ENCODE assay signal across 9 mouse cellular contexts in the genomic region with DNA sequence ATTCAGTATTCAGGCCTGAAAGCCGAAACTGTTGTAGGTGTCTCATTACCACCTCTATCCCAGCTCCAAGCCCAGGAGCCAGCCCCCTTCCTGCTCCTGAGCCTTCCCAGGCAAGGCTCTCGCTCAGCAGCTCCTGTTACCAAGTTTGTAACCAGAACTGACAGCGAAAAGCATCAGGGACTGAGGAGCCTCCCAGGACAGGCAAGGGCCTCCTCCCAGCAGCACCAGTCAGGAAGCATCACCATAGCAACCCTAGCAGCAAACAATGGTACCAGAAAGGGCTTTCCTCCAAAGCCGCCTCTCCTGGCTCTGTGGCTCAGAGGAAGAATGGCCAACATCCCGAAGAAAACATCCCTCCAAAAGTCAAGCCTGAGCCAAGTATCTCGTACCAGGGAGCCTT. TPM values are rescaled to one million over a fixed set of nuclear protein-coding genes. Genes with fewer than 3 reads are reported as not detected.
DNase-seq lines count a peak whose midpoint lies in the region; ATAC-seq and TF ChIP-seq lines count a peak whose summit lies in the region.
"Had no signal": no experiment of that assay in that cellular context is flagged by ENCODE, and none has a peak within 500 bp of the region (broad histone marks: within the 10 kb centered on the region; RNA-seq: fewer than 3 reads in every experiment).

Gene Tex52, plus strand, starts transcription at position 265 of the 400 bp plus-strand sequence.
Gene Gm44596, plus strand, starts transcription at position 312 of the 400 bp plus-strand sequence.

- H3K4me1 ChIP-seq in forebrain, postnatal 0 days (ENCODE audit: insufficient read depth), result no peaks in the 10 kb centered on the region
- H3K4me1 ChIP-seq in hindbrain, embryonic 14.5 days (replicated peaks; ENCODE audit: control insufficient read depth, insufficient read depth, low read length), result peaks cover 5% of the 10 kb centered on the region; the same call in 1 of the 2 replicates
- peaks cover 32% of the 10 kb centered on the region for H3K4me1 ChIP-seq in midbrain, embryonic 10.5 days
- H3K4me1 ChIP-seq: liver, embryonic 13.5 days had no signal

- DNase-seq in layer of hippocampus, adult 18-20 months (ENCODE audit: low spot score in 2 of 2), result peak; percentile 60 to 72
- DNase-seq in layer of hippocampus, postnatal 14 days (ENCODE audit: low spot score in 2 of 2), result no peak
- DNase-seq in forebrain, postnatal 0 days, result peak; percentile 40
- peak; percentile 54 for DNase-seq in hindbrain, embryonic 14.5 days (ENCODE audit: low spot score)
- peak; percentile 75 for DNase-seq in midbrain, embryonic 10.5 days (ENCODE audit: low spot score)
- DNase-seq in adrenal gland, adult 18-20 months (ENCODE audit: low spot score in 2 of 2), result no peak
- no peak for DNase-seq in thymus, postnatal 0 days (ENCODE audit: low spot score)
- DNase-seq: liver, embryonic 13.5 days had no signal

- no peak within 1 kb of the TSS for H3K9ac ChIP-seq in forebrain, postnatal 0 days
- H3K9ac ChIP-seq in hindbrain, embryonic 14.5 days, result no peak within 1 kb of the TSS
- H3K9ac ChIP-seq: liver, embryonic 13.5 days had no signal

- no peak within 1 kb of the TSS for H3K4me2 ChIP-seq in forebrain, postnatal 0 days (ENCODE audit: low read depth)
- H3K4me2 ChIP-seq in hindbrain, embryonic 14.5 days (replicated peaks), result no peak within 1 kb of the TSS
- H3K4me2 ChIP-seq: liver, embryonic 13.5 days had no signal

- WGBS in forebrain, postnatal 0 days, result 8% methylated on average over 6 of the region's 6 CpGs
- WGBS in hindbrain, embryonic 14.5 days, result 21% methylated on average over 6 of the region's 6 CpGs
- WGBS in midbrain, embryonic 10.5 days, result 14% methylated on average over 6 of the region's 6 CpGs

- H3K4me3 ChIP-seq in forebrain, postnatal 0 days (ENCODE audit: low read depth, low read length), result no peak within 1 kb of the TSS
- H3K4me3 ChIP-seq in hindbrain, embryonic 14.5 days (replicated peaks; ENCODE audit: low read length), result no peak within 1 kb of the TSS
- H3K4me3 ChIP-seq in midbrain, embryonic 10.5 days, result peak within 1 kb of the TSS; percentile 21; the same call in 1 of the 2 replicates
- H3K4me3 ChIP-seq: liver, embryonic 13.5 days had no signal

- no peaks in the 10 kb centered on the region for H3K9me3 ChIP-seq in forebrain, postnatal 0 days (ENCODE audit: low read length)
- no peaks in the 10 kb centered on the region for H3K9me3 ChIP-seq in hindbrain, embryonic 14.5 days (ENCODE audit: control insufficient read depth, low read length)
- no peaks in the 10 kb centered on the region for H3K9me3 ChIP-seq in midbrain, embryonic 10.5 days (replicated peaks)
- H3K9me3 ChIP-seq: liver, embryonic 13.5 days had no signal

- ATAC-seq in forebrain, postnatal 0 days, result peak; percentile 91
- ATAC-seq in hindbrain, embryonic 14.5 days (ENCODE audit: low FRiP score), result peak; percentile 75; the same call in 1 of the 2 replicates
- no peak for ATAC-seq in inflammation-experienced regulatory T-cells, adult 6 months

- no peaks in the 10 kb centered on the region for H3K27me3 ChIP-seq in forebrain, postnatal 0 days (ENCODE audit: insufficient read depth, low read length)
- no peaks in the 10 kb centered on the region for H3K27me3 ChIP-seq in hindbrain, embryonic 14.5 days (ENCODE audit: control insufficient read depth, insufficient read depth, low read length)
- H3K27me3 ChIP-seq in midbrain, embryonic 10.5 days (ENCODE audit: low read depth, poor library complexity, severe bottlenecking), result no peaks in the 10 kb centered on the region
- H3K27me3 ChIP-seq: liver, embryonic 13.5 days had no signal

- H3K36me3 ChIP-seq in forebrain, postnatal 0 days (ENCODE audit: insufficient read depth), result peaks cover 3% of the 10 kb centered on the region; the same call in 1 of the 2 replicates
- H3K36me3 ChIP-seq in hindbrain, embryonic 14.5 days (replicated peaks; ENCODE audit: control insufficient read depth, insufficient read depth), result no peaks in the 10 kb centered on the region
- peaks cover 71% of the 10 kb centered on the region for H3K36me3 ChIP-seq in midbrain, embryonic 10.5 days

- no peak within 1 kb of the TSS for H3K27ac ChIP-seq in forebrain, postnatal 0 days (ENCODE audit: low read depth, low read length)
- peak within 1 kb of the TSS; percentile 49; the same call in 1 of the 2 replicates for H3K27ac ChIP-seq in hindbrain, embryonic 14.5 days
- H3K27ac ChIP-seq in midbrain, embryonic 10.5 days (replicated peaks), result peak within 1 kb of the TSS; percentile 63
- H3K27ac ChIP-seq: liver, embryonic 13.5 days had no signal

- no peak for TF ChIP-seq CTCF in forebrain, postnatal 0 days (IDR thresholded peaks at IDR 0.05; ENCODE audit: low read depth)

RNA-seq across cellular contexts. Expression of gene Tex52, which starts in this region (rescaled TPM):
- 1 to 10 TPM; 1.9 to 2.7 TPM for total RNA-seq in layer of hippocampus, adult 18-20 months (2021)
- total RNA-seq in layer of hippocampus, postnatal 14 days (2021), result under 1 TPM; 0.67 to 0.74 TPM
- total RNA-seq in forebrain, postnatal 0 days (2014; rRNA removed), result 0.15 TPM in 1 of 2 replicates, not detected in the other
- polyA plus RNA-seq in forebrain, postnatal 0 days (2015; fragmentation: Nextera tagmentation; extraction: Ambion mirVana), result 0.30 and 0.58 TPM in 2 replicates
- 0.34 and 0.58 TPM in 2 replicates for polyA plus RNA-seq in hindbrain, embryonic 14.5 days (2014; fragmentation: Nextera tagmentation; extraction: Ambion mirVana)
- 0.56 and 0.66 TPM in 2 replicates for polyA plus RNA-seq in midbrain, embryonic 10.5 days (2016; fragmentation: Nextera tagmentation; extraction: Ambion mirVana)
- under 1 TPM in 1 of 3 experiments, not detected in 2; 0.30 TPM for polyA plus RNA-seq in inflammation-experienced regulatory T-cells, adult 6 months (2017; shearing (Covaris generic))
- not detected for total RNA-seq in adrenal gland, adult 18-20 months (2021)
- polyA plus RNA-seq in thymus, postnatal 0 days (2015; fragmentation: Nextera tagmentation; extraction: Ambion mirVana), result 0.26 and 0.57 TPM in 2 replicates
- polyA plus RNA-seq: liver, embryonic 13.5 days had no signal

RNA-seq across cellular contexts. Expression of gene Gm44596, which starts in this region (rescaled TPM):
- total RNA-seq in layer of hippocampus, adult 18-20 months (2021), result not detected
- not detected for total RNA-seq in layer of hippocampus, postnatal 14 days (2021)
- not detected in 2 replicates for total RNA-seq in forebrain, postnatal 0 days (2014; rRNA removed)
- not detected in 2 replicates for polyA plus RNA-seq in forebrain, postnatal 0 days (2015; fragmentation: Nextera tagmentation; extraction: Ambion mirVana)
- not detected in 2 replicates for polyA plus RNA-seq in hindbrain, embryonic 14.5 days (2014; fragmentation: Nextera tagmentation; extraction: Ambion mirVana)
- not detected in 2 replicates for polyA plus RNA-seq in midbrain, embryonic 10.5 days (2016; fragmentation: Nextera tagmentation; extraction: Ambion mirVana)
- not detected for polyA plus RNA-seq in inflammation-experienced regulatory T-cells, adult 6 months (2017; shearing (Covaris generic))
- total RNA-seq in adrenal gland, adult 18-20 months (2021), result not detected
- not detected in 2 replicates for polyA plus RNA-seq in thymus, postnatal 0 days (2015; fragmentation: Nextera tagmentation; extraction: Ambion mirVana)
- polyA plus RNA-seq: liver, embryonic 13.5 days had no signal

Comparison
In these comparisons a context has a peak if more than half of its experiments do, and no peak if none do; other contexts are left out.
1. DNase-seq: peak in layer of hippocampus, adult 18-20 months (2 of 2); none in layer of hippocampus, postnatal 14 days (0 of 2), adrenal gland, adult 18-20 months (0 of 2) and thymus, postnatal 0 days (single experiment).
2. Peak in DNase-seq and ATAC-seq in forebrain, postnatal 0 days; RNA of the genes that start here not detected or under 1 TPM.
3. Peak in DNase-seq, ATAC-seq and H3K27ac ChIP-seq in hindbrain, embryonic 14.5 days; RNA of the genes that start here not detected or under 1 TPM.
4. Peak in DNase-seq, H3K4me3 ChIP-seq and H3K27ac ChIP-seq in midbrain, embryonic 10.5 days; RNA of the genes that start here not detected or under 1 TPM.